Comparison of ENCODE assay signal across 8 mouse cellular contexts in genomic region chr11:70226602-70226890, GRCm38 (mm10). TPM values are rescaled to one million over a fixed set of nuclear protein-coding genes. Genes with fewer than 3 reads are reported as not detected.
A peak's percentile ranks its signal among the peaks of the same experiment; 100 is the strongest.
DNase-seq lines count a peak whose midpoint lies in the region; ATAC-seq and TF ChIP-seq lines count a peak whose summit lies in the region.

No protein-coding gene starts in this region.

- H3K4me2 ChIP-seq in hindbrain, postnatal 0 days (ENCODE audit: low read depth, low read length), result peak overlapping the region; percentile 57
- peak overlapping the region; percentile 58 for H3K4me2 ChIP-seq in lung, postnatal 0 days (replicated peaks; ENCODE audit: low read depth, low read length)

- peaks cover 8 to 23% of the 10 kb centered on the region in 2 experiments for H3K4me1 ChIP-seq in ES-E14 (ENCODE audit: control insufficient read depth in 2 of 2, insufficient read depth in 2 of 2, low read length in 2 of 2, poor library complexity in 1 of 2)
- H3K4me1 ChIP-seq in hindbrain, postnatal 0 days (ENCODE audit: insufficient read depth, low read length), result peaks cover 20% of the 10 kb centered on the region
- H3K4me1 ChIP-seq in lung, postnatal 0 days (ENCODE audit: insufficient read depth, low read depth, low read length), result peaks cover 21% of the 10 kb centered on the region

- H3K4me3 ChIP-seq in ES-E14 (ENCODE audit: insufficient read depth in 1 of 2, low read depth in 1 of 2, low read length in 2 of 2, poor library complexity in 1 of 2, severe bottlenecking in 1 of 2), result peak overlapping the region; percentile 3 to 49
- peak overlapping the region; percentile 29 for H3K4me3 ChIP-seq in hindbrain, postnatal 0 days (ENCODE audit: low read length)
- peak overlapping the region; percentile 46 for H3K4me3 ChIP-seq in lung, postnatal 0 days (ENCODE audit: low read depth, low read length)

- peaks cover 5% of the 10 kb centered on the region; the same call in 1 of the 2 replicates for H3K36me3 ChIP-seq in ES-E14 (ENCODE audit: control insufficient read depth, insufficient read depth, low read length, poor library complexity, severe bottlenecking)
- no peaks in the 10 kb centered on the region for H3K36me3 ChIP-seq in hindbrain, postnatal 0 days (ENCODE audit: insufficient read depth, low read length)
- H3K36me3 ChIP-seq in lung, postnatal 0 days (ENCODE audit: insufficient read depth, low read length), result no peaks in the 10 kb centered on the region

- WGBS in hindbrain, postnatal 0 days, result 9% methylated on average over 18 of the region's 18 CpGs
- 10% methylated on average over 18 of the region's 18 CpGs for WGBS in lung, postnatal 0 days

- H3K9ac ChIP-seq in ES-E14 (ENCODE audit: insufficient read depth, low read depth, low read length, poor library complexity, severe bottlenecking), result peak overlapping the region; percentile 61
- H3K9ac ChIP-seq in hindbrain, postnatal 0 days (replicated peaks; ENCODE audit: low read length), result peak overlapping the region; percentile 39
- H3K9ac ChIP-seq in lung, postnatal 0 days (replicated peaks; ENCODE audit: low read depth), result peak overlapping the region; percentile 68; the same call in 1 of the 2 replicates

- TF ChIP-seq CTCF in hindbrain, postnatal 0 days (IDR thresholded peaks at IDR 0.05; ENCODE audit: low read depth), result no peak
- no peak for TF ChIP-seq CTCF in lung, postnatal 0 days (IDR thresholded peaks at IDR 0.05)

- ATAC-seq in hindbrain, postnatal 0 days, result no peak
- ATAC-seq in lung, postnatal 0 days, result no peak

- in situ Hi-C loops in ES-E14 (cut with MboI; ENCODE audit: low sequenced_read_pairs in 2 of 2, unreplicated experiment in 2 of 2), result no loop called here

- no peak overlapping the region for H3K27ac ChIP-seq in ES-E14 (ENCODE audit: insufficient read depth, low read depth, low read length, poor library complexity, severe bottlenecking)
- no peak overlapping the region for H3K27ac ChIP-seq in hindbrain, postnatal 0 days
- peak overlapping the region; percentile 81 for H3K27ac ChIP-seq in lung, postnatal 0 days (ENCODE audit: low read length)

- no peaks in the 10 kb centered on the region for H3K9me3 ChIP-seq in ES-E14 (ENCODE audit: control insufficient read depth, insufficient read depth, low read depth, low read length)
- H3K9me3 ChIP-seq in hindbrain, postnatal 0 days (ENCODE audit: low read length), result no peaks in the 10 kb centered on the region
- H3K9me3 ChIP-seq in lung, postnatal 0 days (ENCODE audit: low read length), result no peaks in the 10 kb centered on the region

- no peak for TF ChIP-seq EP300 in lung, postnatal 0 days (IDR thresholded peaks at IDR 0.05)

- 0 out of 2 replicates have a peak, but pooled peaks cover 6% of the 10 kb centered on the region for H3K27me3 ChIP-seq in hindbrain, postnatal 0 days (ENCODE audit: insufficient read depth, low read length)
- peaks cover 11% of the 10 kb centered on the region; the same call in 1 of the 2 replicates for H3K27me3 ChIP-seq in lung, postnatal 0 days (replicated peaks; ENCODE audit: insufficient read depth, low read length)

- peak; percentile 44 for DNase-seq in cerebellum, adult 9-10 months
- no peak for DNase-seq in cerebellum, postnatal 25 days
- no peak for DNase-seq in ES-E14 (ENCODE audit: low read depth, low spot score)
- peak; percentile 43 for DNase-seq in hindbrain, postnatal 0 days (ENCODE audit: low spot score)
- DNase-seq in lung, postnatal 0 days (ENCODE audit: low spot score), result peak; percentile 66
- DNase-seq in adrenal gland, postnatal 4 days (ENCODE audit: low spot score in 2 of 2), result no peak
- no peak for DNase-seq in right cerebral cortex, postnatal 36 days (ENCODE audit: low spot score in 2 of 2)
- no peak for DNase-seq in adrenal gland, adult (ENCODE audit: inconsistent age in 2 of 2, low spot score in 1 of 2)

TF ChIP-seq in ES-E14, 5 proteins besides CTCF, POLR2A, EP300 and RAD21:
- no peak for TF ChIP-seq ZNF384 (IDR thresholded peaks at IDR 0.05; ENCODE audit: low read depth, low read length)
- TF ChIP-seq HCFC1 (IDR thresholded peaks at IDR 0.05; ENCODE audit: borderline replicate concordance, insufficient read depth, low read length), result no peak
- TF ChIP-seq MAFK (IDR thresholded peaks at IDR 0.05; ENCODE audit: insufficient read depth, low read depth, low read length), result no peak
- no peak for TF ChIP-seq CHD2 (IDR thresholded peaks at IDR 0.05; ENCODE audit: low read depth, low read length)
- TF ChIP-seq ZC3H11A (IDR thresholded peaks at IDR 0.05; ENCODE audit: borderline replicate concordance, low read depth, low read length), result no peak

RNA-seq across cellular contexts. Expression of gene Bcl6b, which starts 3.1 kb away (rescaled TPM):
- total RNA-seq in ES-E14 (2012; rRNA removed), result 5.2 and 7.1 TPM in 2 replicates
- total RNA-seq in hindbrain, postnatal 0 days (2014; rRNA removed), result 4.9 and 5.0 TPM in 2 replicates
- 2.4 and 2.7 TPM in 2 replicates for polyA plus RNA-seq in hindbrain, postnatal 0 days (2015; fragmentation: Nextera tagmentation; extraction: Ambion mirVana)
- polyA plus RNA-seq in lung, postnatal 0 days (2015; fragmentation: Nextera tagmentation; extraction: Ambion mirVana), result 19.2 and 31.6 TPM in 2 replicates
- total RNA-seq in adrenal gland, postnatal 4 days (2021), result 10 to 100 TPM; 23.8 to 33.4 TPM

RNA-seq across cellular contexts. Expression of gene Slc16a13, which starts 5.7 kb away (rescaled TPM):
- total RNA-seq in ES-E14 (2012; rRNA removed), result 10.7 and 12.4 TPM in 2 replicates
- total RNA-seq in hindbrain, postnatal 0 days (2014; rRNA removed), result 15.3 and 17.2 TPM in 2 replicates
- 9.4 and 10.8 TPM in 2 replicates for polyA plus RNA-seq in hindbrain, postnatal 0 days (2015; fragmentation: Nextera tagmentation; extraction: Ambion mirVana)
- 4.5 and 6.0 TPM in 2 replicates for polyA plus RNA-seq in lung, postnatal 0 days (2015; fragmentation: Nextera tagmentation; extraction: Ambion mirVana)
- total RNA-seq in adrenal gland, postnatal 4 days (2021), result 10 to 100 TPM in 1 of 2 experiments, 1 to 10 TPM in 1; 6.2 to 10.9 TPM

RNA-seq across cellular contexts. Expression of gene 0610010K14Rik, which starts 11.2 kb away (rescaled TPM):
- total RNA-seq in ES-E14 (2012; rRNA removed), result 49.9 and 59.4 TPM in 2 replicates
- 61.6 and 96.0 TPM in 2 replicates for total RNA-seq in hindbrain, postnatal 0 days (2014; rRNA removed)
- polyA plus RNA-seq in hindbrain, postnatal 0 days (2015; fragmentation: Nextera tagmentation; extraction: Ambion mirVana), result 172 and 185 TPM in 2 replicates
- polyA plus RNA-seq in lung, postnatal 0 days (2015; fragmentation: Nextera tagmentation; extraction: Ambion mirVana), result 115 and 118 TPM in 2 replicates
- 10 to 100 TPM; 70.1 to 72.5 TPM for total RNA-seq in adrenal gland, postnatal 4 days (2021)

RNA-seq across cellular contexts. Expression of gene Gm21988, which starts 13.1 kb away (rescaled TPM):
- total RNA-seq in ES-E14 (2012; rRNA removed), result 2.4 and 4.5 TPM in 2 replicates
- total RNA-seq in hindbrain, postnatal 0 days (2014; rRNA removed), result 1.9 and 2.8 TPM in 2 replicates
- 14.2 and 15.2 TPM in 2 replicates for polyA plus RNA-seq in hindbrain, postnatal 0 days (2015; fragmentation: Nextera tagmentation; extraction: Ambion mirVana)
- 11.0 and 15.3 TPM in 2 replicates for polyA plus RNA-seq in lung, postnatal 0 days (2015; fragmentation: Nextera tagmentation; extraction: Ambion mirVana)
- total RNA-seq in adrenal gland, postnatal 4 days (2021), result 1 to 10 TPM; 4.5 to 8.1 TPM

RNA-seq across cellular contexts. Expression of gene Rnasek, which starts 13.1 kb away (rescaled TPM):
- total RNA-seq in ES-E14 (2012; rRNA removed), result 66.0 and 75.1 TPM in 2 replicates
- 85.4 and 88.6 TPM in 2 replicates for total RNA-seq in hindbrain, postnatal 0 days (2014; rRNA removed)
- 597 and 610 TPM in 2 replicates for polyA plus RNA-seq in hindbrain, postnatal 0 days (2015; fragmentation: Nextera tagmentation; extraction: Ambion mirVana)
- 462 and 484 TPM in 2 replicates for polyA plus RNA-seq in lung, postnatal 0 days (2015; fragmentation: Nextera tagmentation; extraction: Ambion mirVana)
- 100 to 1,000 TPM; 160 to 164 TPM for total RNA-seq in adrenal gland, postnatal 4 days (2021)

Comparison
In these comparisons a context has a peak if more than half of its experiments do, and no peak if none do; other contexts are left out.
1. DNase-seq: peak in cerebellum, adult 9-10 months (single experiment), hindbrain, postnatal 0 days (single experiment) and lung, postnatal 0 days (single experiment); none in cerebellum, postnatal 25 days (0 of 2), ES-E14 (single experiment), adrenal gland, postnatal 4 days (0 of 2), right cerebral cortex, postnatal 36 days (0 of 2) and adrenal gland, adult (0 of 2).
2. Peak in every context shown above with its lines, with median percentiles within 50 percentile points of each other: H3K4me3 ChIP-seq and H3K9ac ChIP-seq.